Comparison of ENCODE assay signal across 26 mouse cellular contexts in genomic region chr1:151670006-151670591, GRCm38 (mm10).
DNase-seq lines count a peak whose midpoint lies in the region; ATAC-seq lines count a peak whose summit lies in the region.
"Had no signal": no experiment of that assay in that cellular context is flagged by ENCODE, and none has a peak within 500 bp of the region (broad histone marks: within the 10 kb centered on the region; RNA-seq: fewer than 3 reads in every experiment).

No protein-coding gene starts in this region.

- no peaks in the 10 kb centered on the region for H3K9me3 ChIP-seq in neural tube, embryonic 15.5 days (replicated peaks)
- H3K9me3 ChIP-seq: embryonic facial prominence, embryonic 12.5 days; limb, embryonic 15.5 days had no signal

- H3K4me2 ChIP-seq in neural tube, embryonic 15.5 days: no peak overlapping the region
- H3K4me2 ChIP-seq: embryonic facial prominence, embryonic 12.5 days; limb, embryonic 15.5 days had no signal

- ATAC-seq in activated CD4-positive, CD25-positive, alpha-beta regulatory T cell, adult 4 months: peak; percentile 58
- peak; percentile 97 for ATAC-seq in megakaryocyte, adult 5-6 weeks (ENCODE audit: poor library complexity, severe bottlenecking)
- peak; percentile 72 for ATAC-seq in neural tube, embryonic 15.5 days (ENCODE audit: low FRiP score)
- ATAC-seq: forebrain, postnatal 0 days; hindbrain, embryonic 16.5 days; intestine, postnatal 0 days; Patski had no signal

- no peaks in the 10 kb centered on the region for H3K27me3 ChIP-seq in neural tube, embryonic 15.5 days (replicated peaks)
- H3K27me3 ChIP-seq: embryonic facial prominence, embryonic 12.5 days; limb, embryonic 15.5 days; Patski had no signal

- no peak overlapping the region for H3K4me3 ChIP-seq in neural tube, embryonic 15.5 days (replicated peaks)
- H3K4me3 ChIP-seq: embryonic facial prominence, embryonic 12.5 days; left cerebral cortex, adult 2 months; limb, embryonic 15.5 days had no signal

- 77% methylated on average over 9 of the region's 9 CpGs for WGBS in neural tube, embryonic 15.5 days

- H3K27ac ChIP-seq in neural tube, embryonic 15.5 days (replicated peaks): no peak overlapping the region
- H3K27ac ChIP-seq: embryonic facial prominence, embryonic 12.5 days; left cerebral cortex, adult 2 months; limb, embryonic 15.5 days had no signal

- no peaks in the 10 kb centered on the region for H3K36me3 ChIP-seq in neural tube, embryonic 15.5 days
- H3K36me3 ChIP-seq: embryonic facial prominence, embryonic 12.5 days; limb, embryonic 15.5 days had no signal

- H3K4me1 ChIP-seq in neural tube, embryonic 15.5 days: no peaks in the 10 kb centered on the region
- H3K4me1 ChIP-seq: embryonic facial prominence, embryonic 12.5 days; limb, embryonic 15.5 days had no signal

- H3K9ac ChIP-seq in neural tube, embryonic 15.5 days (replicated peaks): no peak overlapping the region
- H3K9ac ChIP-seq: embryonic facial prominence, embryonic 12.5 days; forebrain, postnatal 0 days; limb, embryonic 15.5 days had no signal

- DNase-seq in CD4-positive, CD25-positive, alpha-beta regulatory T cell, adult 2 months (ENCODE audit: low read depth, low spot score): peak; percentile 21
- DNase-seq in layer of hippocampus, adult 18-20 months (ENCODE audit: low spot score in 2 of 2): no peak
- DNase-seq in gastrocnemius, adult 8-10 months (ENCODE audit: low spot score in 2 of 2): no peak
- no peak for DNase-seq in ovary, adult 18-20 months (ENCODE audit: low spot score)
- DNase-seq: adrenal gland, adult 8-10 months; cerebellum, adult 11-12 months; cerebellum, postnatal 10 days; forebrain, postnatal 0 days; gastrocnemius, postnatal 36 days; heart, postnatal 4 days; left cerebral cortex, postnatal 4 days; lung, adult 18-20 months; lung, postnatal 14 days; midbrain, embryonic 14.5 days; retina, postnatal 1 day; right cerebral cortex, postnatal 4 days; thymus, postnatal 14 days had no signal
